Mouse (Mus musculus): ENCODE data around the gene Aebp2.

DNA sequence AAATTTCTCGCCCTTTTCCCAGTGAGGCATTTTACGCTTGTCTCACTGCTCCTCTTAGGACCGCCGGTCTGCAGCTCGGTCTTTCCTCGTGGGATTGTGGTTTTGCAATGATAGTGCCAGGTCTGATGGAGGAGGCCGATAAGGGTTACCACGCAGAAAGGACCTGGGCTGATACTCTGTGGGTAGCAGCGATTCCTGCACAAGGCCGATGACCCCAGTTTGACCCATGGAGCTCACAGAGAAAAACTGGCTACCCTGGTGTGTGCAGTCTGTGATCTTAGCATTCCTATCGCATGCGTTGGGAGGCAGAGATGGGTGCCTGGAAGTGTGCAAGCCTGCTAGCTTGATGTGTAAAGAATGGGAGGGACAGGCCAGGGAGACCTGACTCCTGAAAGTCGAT, 60.4 kb downstream of the Aebp2 start:
- TF ChIP-seq CTCF (IDR thresholded peaks at IDR 0.05; ENCODE audit: borderline replicate concordance, insufficient read depth, low read depth, low read length) (no peak), POLR2A (IDR thresholded peaks at IDR 0.05; ENCODE audit: borderline replicate concordance, insufficient read depth, low read length) (no peak)
